Mouse (Mus musculus) cortical plate, adult 2 months (tissue): ENCODE results near the gene Ak8.

Experiments
- CTCF ChIP-seq: fragments of 200-500 bp; IDR thresholded peaks from 2 replicates; pipeline ENCODE4 v1.5.1; 2011; ENCODE audit warnings: mild to moderate bottlenecking, control low read depth, low read length; ENCODE audit not compliant: insufficient read depth; ENCODE audit errors: extremely low read depth
- POLR2A ChIP-seq: fragments of 200-500 bp; IDR thresholded peaks from 2 replicates; pipeline ENCODE4 v1.6.1; 2011; ENCODE audit warnings: mild to moderate bottlenecking, low read length, control low read depth; ENCODE audit not compliant: insufficient read depth; ENCODE audit errors: extremely low read depth

DNA sequence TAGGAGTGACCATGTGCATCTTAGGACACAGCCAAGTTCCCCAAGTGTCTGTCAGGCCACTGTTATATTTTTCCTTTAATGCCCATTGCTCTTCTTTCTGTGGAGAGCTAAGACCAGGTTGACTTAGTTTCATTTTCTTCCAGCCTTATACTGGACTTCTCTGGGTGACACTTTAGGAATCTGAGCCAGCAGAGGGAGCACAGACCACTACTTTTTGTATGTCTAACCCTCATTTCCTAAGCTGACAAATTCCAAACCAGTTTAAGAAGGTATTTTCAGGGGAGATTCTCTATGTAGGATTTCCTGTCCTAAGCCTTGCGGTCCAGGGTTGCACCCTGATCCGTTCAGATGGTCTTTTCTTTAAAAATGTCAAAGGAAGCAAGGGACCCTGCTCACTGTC is 155.8 kb downstream of the Ak8 start:
- TF ChIP-seq POLR2A (no peak), CTCF (no peak)
